Mouse (Mus musculus) thymus, postnatal 14 days (tissue): ENCODE results near the gene Fndc3a.
A peak's percentile ranks its signal among the peaks of the same experiment; 100 is the strongest.

Experiments used
- DNase-seq: peaks from one replicate; pipeline ENCODE4 v3.0.0; 2021

Fndc3a gene

GRCm38 (mm10) chr14:72670987-72671386, 38.8 kb downstream of the Fndc3a start:
- no peak for DNase-seq

GRCm38 (mm10) chr14:72649268-72649667, 60.5 kb downstream of the Fndc3a start:
- DNase-seq, result no peak

DNA sequence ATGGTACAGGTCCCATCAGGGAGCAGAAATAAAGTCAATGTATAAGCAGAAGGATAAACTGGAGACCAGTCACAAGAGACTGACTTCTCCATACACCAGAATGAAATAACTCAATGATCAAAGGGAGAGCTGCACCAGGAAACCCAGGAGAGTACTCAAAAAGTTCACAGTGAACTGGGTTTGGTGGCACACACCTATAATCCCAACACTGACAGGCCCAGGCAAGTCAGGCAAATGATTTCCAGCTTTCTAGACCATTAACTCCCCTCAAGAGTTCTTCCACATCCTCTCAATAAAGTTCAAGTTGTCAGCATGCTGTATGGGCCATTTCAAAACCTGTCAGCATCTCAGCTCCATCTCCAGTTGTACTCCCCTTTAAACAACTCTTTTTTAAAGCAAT, 64.3 kb downstream of the Fndc3a start:
- no peak for DNase-seq

- no peak for DNase-seq
Observed at GRCm38 (mm10) chr14:72644620-72645019, 65.2 kb downstream of the Fndc3a start.

DNA sequence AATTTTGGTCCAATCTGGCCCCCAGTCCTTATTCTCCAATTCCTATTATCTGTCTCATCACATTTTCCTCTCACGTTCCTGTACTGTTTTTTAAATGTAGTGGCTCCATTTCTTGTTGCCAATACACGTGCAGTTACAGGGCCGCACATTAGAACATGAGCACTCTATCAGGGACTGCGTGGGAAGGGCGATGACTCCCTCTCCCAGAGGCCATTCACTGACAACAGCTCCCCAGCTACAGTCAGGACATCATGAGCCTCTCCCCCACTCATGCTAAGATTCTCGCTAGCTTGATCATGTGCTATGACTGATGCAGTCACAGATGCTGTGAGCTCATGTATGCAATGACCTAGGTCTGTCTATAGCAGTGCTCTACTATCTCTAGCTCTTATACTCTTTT, 71.3 kb downstream of the Fndc3a start:
- no peak for DNase-seq

- no peak for DNase-seq
Observed at GRCm38 (mm10) chr14:72633571-72633970, 76.2 kb downstream of the Fndc3a start.

DNA sequence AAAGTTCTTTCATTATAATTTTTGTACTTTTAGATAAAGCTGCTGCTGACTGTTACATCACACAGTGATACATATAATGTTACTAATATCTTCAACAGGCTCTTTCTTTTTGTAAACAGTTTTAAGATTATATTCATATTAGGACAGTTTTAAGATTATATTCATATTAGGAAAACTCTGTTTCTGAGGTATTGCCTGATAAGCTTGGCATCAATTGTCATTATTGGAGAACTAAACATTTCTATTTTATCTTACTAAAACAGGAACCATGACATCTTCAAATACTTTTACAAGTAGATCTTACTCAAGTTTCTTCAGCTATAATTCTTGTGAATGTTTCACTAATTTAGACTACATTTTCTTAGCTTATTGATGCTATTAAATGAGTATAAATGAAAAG, 84.4 kb downstream of the Fndc3a start:
- DNase-seq, result no peak

DNA sequence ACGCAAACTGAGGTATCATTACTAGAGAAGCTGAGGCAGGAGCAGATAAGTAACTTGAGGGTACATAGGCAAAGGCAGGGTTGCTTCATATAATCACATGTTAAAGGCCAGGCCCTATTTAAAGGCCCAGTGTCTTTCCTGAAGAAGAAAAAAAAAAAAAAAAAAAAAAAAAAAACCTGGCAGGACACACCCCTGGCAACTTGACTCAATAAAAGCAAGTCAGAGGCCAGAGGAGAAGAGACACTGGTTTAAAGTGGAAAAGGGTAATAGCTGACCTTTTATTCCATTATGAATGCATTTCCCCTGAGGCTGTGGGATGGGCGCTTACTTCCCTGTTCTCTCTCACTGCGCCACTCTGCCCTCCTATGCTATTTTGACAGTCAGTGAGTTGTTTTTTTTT, 105.7 kb downstream of the Fndc3a start:
- no peak for DNase-seq

- no peak for DNase-seq
Observed at GRCm38 (mm10) chr14:72603194-72603521, 106.6 kb downstream of the Fndc3a start.

DNA sequence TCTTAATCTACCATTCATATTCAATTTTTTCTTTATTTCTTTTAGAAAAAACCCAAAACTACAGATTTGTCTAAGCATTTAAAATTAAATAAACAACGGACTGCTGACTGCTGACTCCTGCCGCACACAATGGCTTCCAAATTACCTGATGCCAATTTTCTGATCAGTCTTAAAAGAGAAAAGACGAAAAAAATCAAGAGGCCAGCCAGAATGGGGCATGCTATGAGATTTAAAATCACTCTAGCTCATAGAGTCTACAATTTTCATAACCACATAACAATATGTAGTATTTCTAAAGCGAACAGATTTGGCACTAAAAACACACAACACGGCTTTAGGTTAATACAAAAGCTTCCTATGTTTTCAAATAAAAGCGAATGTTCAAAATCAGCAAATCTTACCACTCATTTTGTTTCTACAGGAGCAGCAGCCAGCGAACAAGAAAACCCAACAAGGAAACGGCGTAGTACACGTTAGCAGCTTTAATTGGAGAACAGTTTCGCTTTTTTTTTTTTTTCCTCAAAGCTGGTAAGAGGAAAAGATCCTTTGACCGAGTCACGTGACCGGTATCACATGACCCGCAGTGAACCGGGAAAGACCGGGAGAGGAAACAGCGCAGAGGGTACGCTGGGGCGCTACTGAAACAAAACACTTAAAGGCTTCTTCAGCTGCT, 107.1 kb downstream of the Fndc3a start:
- DNase-seq, result peak; percentile 89

DNA sequence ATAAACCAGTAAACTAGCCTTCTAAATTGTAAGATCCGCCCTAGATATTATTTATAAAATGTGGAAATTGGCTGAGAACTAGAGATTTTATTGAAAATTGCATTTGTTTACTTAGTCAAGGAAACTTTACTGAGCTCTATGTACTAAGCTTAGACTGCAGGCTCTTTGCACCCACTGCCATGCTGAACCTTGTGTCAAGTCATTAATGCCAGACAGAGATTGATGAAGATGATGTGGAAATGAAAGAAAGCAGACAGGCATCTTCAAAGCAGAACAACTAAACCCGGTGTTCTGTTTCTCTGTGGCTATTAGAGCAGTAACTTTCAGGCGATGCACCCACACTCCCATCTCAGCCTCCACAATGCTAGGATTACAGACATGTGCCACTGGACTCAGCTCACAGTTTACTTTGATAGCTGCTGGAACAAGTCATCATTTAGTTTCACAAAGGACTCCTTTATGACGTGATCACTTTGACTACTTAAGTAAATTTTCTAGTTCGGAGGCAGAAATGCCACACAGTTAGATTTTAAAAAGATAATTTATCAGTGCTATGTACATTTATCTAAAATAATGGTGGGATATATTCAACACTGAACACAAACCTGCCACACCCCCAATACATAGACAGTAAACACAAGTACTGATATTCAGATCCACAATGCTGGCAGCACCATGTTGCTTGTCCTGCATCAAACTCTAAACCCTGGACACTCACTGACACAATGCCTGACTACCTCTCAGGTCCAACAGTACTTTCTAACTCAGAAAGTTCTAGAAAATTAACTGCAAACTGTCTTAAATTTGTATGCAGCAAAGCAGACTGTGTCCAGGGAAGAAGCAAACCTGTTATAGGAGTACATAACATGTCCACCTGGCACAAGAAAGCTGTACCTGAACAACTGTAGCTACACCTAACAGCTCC, 108.2 kb downstream of the Fndc3a start:
- DNase-seq, result no peak

- DNase-seq, result no peak
Observed at GRCm38 (mm10) chr14:72600375-72600774, 109.4 kb downstream of the Fndc3a start.

- no peak for DNase-seq
Observed at GRCm38 (mm10) chr14:72598976-72599740, 110.6 kb downstream of the Fndc3a start.

GRCm38 (mm10) chr14:72594191-72594590, 115.6 kb downstream of the Fndc3a start:
- DNase-seq, result no peak

- no peak for DNase-seq
Observed at GRCm38 (mm10) chr14:72589415-72589814, 120.4 kb downstream of the Fndc3a start.

DNA sequence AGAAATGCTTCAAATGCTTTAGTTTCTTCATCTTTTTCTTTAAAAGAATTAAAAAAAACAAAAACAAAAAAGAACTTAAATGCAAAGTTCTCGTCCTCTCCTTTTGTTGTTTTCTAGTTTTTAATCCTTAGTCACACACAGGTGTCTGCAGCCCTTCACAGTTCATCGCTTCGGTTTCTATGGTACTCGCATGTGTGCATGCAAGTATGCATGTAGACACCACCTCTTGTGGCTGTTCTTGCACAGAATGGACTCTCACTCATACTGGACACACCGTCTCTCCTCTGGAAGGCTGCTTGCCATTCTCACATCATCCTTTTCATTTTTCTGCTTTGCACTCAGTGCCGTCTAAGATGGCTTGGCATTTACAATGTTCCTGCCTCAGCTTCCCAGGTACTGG, 126.8 kb downstream of the Fndc3a start:
- no peak for DNase-seq

DNA sequence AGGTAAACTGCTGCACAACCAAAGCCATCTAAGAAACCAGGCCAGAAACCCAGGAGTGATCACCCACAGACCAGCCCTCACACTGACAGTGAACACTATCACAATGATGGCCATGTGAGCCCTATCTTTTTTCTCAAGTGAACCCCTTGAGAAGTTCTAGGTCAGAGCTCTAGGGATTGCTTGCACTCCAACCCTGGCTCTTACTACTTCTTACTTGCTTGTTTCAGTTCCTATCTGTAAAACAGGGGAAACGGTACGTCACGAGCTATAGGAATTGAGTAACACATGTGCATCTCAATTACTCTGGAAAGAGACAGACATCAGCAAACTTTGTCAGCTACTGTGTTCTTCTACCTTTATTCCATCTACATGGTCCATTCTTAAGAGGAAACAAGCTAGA, 128.8 kb downstream of the Fndc3a start:
- no peak for DNase-seq

- DNase-seq, result no peak
Observed at GRCm38 (mm10) chr14:72576283-72576682, 133.5 kb downstream of the Fndc3a start.

- DNase-seq, result no peak
Observed at GRCm38 (mm10) chr14:72563941-72564340, 145.9 kb downstream of the Fndc3a start.

- DNase-seq, result no peak
Observed at GRCm38 (mm10) chr14:72558795-72559194, 151.0 kb downstream of the Fndc3a start.

GRCm38 (mm10) chr14:72555846-72556245, 154.0 kb downstream of the Fndc3a start:
- no peak for DNase-seq

DNA sequence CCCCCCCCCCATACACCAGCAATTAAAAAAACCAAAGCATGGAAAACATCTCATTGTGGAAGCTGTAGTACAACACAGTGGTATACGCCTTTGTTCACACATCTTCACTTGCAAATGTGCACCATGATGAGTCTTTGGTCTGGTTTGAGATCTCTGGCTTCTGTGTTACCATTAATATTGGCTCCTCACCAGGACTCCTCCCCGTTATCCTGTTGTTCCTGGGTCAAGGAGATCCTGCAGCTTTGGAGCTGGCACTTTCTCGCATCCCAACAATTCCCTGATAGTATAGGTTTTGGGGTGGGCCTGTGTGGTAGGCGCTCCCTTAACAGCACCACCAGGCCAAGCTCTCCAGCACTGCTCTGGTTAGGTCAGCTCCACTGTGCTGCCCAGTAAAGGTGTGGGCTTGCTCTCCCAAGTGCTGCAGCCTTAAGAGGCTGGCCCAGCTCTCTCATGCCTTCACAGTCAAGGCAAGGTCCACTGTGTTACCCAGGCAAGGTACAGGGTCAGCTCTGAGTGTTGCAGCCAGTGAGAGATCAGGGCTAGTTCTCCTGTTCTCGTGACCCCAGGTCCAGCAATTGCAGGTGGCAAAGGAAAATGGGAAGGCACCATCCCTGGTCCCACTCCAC, 173.3 kb downstream of the Fndc3a start:
- no peak for DNase-seq

DNA sequence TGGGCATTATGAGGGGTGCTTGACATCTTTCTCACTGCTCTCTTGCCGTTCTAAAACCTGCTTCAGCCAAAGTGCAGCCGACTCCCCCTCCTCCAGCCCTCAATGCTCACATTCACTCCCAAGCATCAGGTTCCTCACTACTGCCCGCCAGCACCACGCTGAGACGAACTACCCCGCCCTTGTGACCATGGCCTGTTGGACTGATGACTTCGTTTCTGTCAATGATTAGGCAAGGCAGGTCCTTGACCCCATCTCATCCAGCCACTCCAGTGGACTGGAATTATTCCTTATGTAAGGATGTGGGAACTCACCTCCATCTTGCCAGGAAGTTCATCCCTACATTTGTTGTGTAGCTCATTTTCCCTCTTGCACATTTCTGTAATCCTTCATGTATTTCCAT, 175.9 kb downstream of the Fndc3a start:
- DNase-seq, result no peak
